Mouse (Mus musculus) hindbrain, embryonic 13.5 days (tissue): ENCODE data around the gene Pdzd2. TPM values are rescaled to one million over a fixed set of nuclear protein-coding genes. Genes with fewer than 3 reads are reported as not detected.

Experiments
- ATAC-seq: fragments of 200-750 bp; cut with Nextera tagmentation; 2 replicates; pipeline ENCODE4 v1.8.0; 2017; ENCODE audit warnings: moderate TSS enrichment; ENCODE audit not compliant: low FRiP score
- H3K27ac ChIP-seq: fragments of 300-500 bp; sonication (generic); 2 replicates; pipeline ENCODE4 v1.5.1; 2015; ENCODE audit warnings: inconsistent platforms, mild to moderate bottlenecking, moderate library complexity
- H3K27me3 ChIP-seq: fragments of 300-500 bp; sonication (generic); 2 replicates; pipeline ENCODE4 v1.6.1; 2015; ENCODE audit warnings: mild to moderate bottlenecking, inconsistent platforms
- H3K36me3 ChIP-seq: fragments of 300-500 bp; sonication (generic); 2 replicates; pipeline ENCODE4 v1.6.1; 2015; ENCODE audit warnings: mild to moderate bottlenecking, inconsistent platforms
- H3K4me1 ChIP-seq: fragments of 300-500 bp; sonication (generic); replicated peaks from 2 replicates; pipeline ENCODE4 v1.6.1; 2015; ENCODE audit warnings: inconsistent platforms
- H3K4me2 ChIP-seq: fragments of 300-500 bp; sonication (generic); 2 replicates; pipeline ENCODE4 v1.6.1; 2015; ENCODE audit warnings: inconsistent platforms, mild to moderate bottlenecking, moderate library complexity
- H3K4me3 ChIP-seq: fragments of 300-500 bp; sonication (generic); 2 replicates; pipeline ENCODE4 v1.5.1; 2015; ENCODE audit warnings: mild to moderate bottlenecking, inconsistent platforms
- H3K9ac ChIP-seq: fragments of 300-500 bp; sonication (generic); 2 replicates; pipeline ENCODE4 v1.6.1; 2015; ENCODE audit warnings: mild to moderate bottlenecking, inconsistent platforms
- H3K9me3 ChIP-seq: fragments of 300-500 bp; sonication (generic); 2 replicates; pipeline ENCODE4 v1.6.1; 2016; ENCODE audit warnings: inconsistent platforms
- WGBS: fragments of 180-500 bp; shearing (Covaris S2); methylation state at CpG from one replicate; pipeline ENCODE4 v1.1.7; 2015; 5-methylcytosine and 5-hydroxymethylcytosine counted together
- polyA plus RNA-seq: library from polyadenylated mRNA; unstranded; fragments of >200 nt; fragmentation: Nextera tagmentation; extraction: Ambion mirVana; gene quantifications from 2 replicates; pipeline ENCODE4 v1.2.1, GENCODE M21; 2015

Pdzd2 gene
- polyA plus RNA-seq, 1 experiment from 2014 or later: 12.3 TPM

GRCm38 (mm10) chr15:12689716-12690381 is 49.9 kb downstream of the Pdzd2 start:
- Histone ChIP-seq H3K4me3 (no peak overlapping the region), H3K27me3 (no peaks in the 10 kb centered on the region), H3K9ac (no peak overlapping the region), H3K27ac (no peak overlapping the region), H3K4me1 (no peaks in the 10 kb centered on the region), H3K4me2 (no peak overlapping the region), H3K9me3 (no peaks in the 10 kb centered on the region), H3K36me3 (no peaks in the 10 kb centered on the region)
- 90% methylated on average over 7 of the region's 7 CpGs for WGBS
- no peak for ATAC-seq

DNA sequence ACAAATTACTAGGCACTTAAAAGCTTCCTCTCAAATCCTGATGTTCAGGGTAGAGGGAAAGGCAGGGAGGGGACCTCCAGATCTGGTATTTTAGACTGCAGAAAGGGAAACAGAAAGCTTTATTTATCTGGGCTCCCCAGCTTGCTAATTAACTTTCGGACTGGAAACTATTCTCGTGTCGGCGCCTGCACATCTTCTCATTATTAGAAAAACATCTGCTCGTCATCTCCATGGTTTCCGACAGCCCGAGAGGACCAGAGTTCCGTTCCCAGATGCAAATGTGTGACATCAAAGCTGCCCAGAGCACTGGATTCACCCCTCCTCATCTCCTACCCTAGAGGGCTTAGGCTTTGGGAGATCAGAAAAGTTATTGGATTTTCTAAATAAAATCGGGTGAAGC is 57.2 kb downstream of the Pdzd2 start:
- WGBS: 57% methylated on average over 9 of the region's 9 CpGs
- no peaks in the 10 kb centered on the region for H3K9me3 ChIP-seq
- no peak overlapping the region for H3K9ac ChIP-seq
- H3K27me3 ChIP-seq: no peaks in the 10 kb centered on the region
- H3K36me3 ChIP-seq: no peaks in the 10 kb centered on the region
- ATAC-seq: no peak
- H3K4me3 ChIP-seq: no peak overlapping the region
- no peak overlapping the region for H3K4me2 ChIP-seq
- peaks cover 9% of the 10 kb centered on the region for H3K4me1 ChIP-seq
- H3K27ac ChIP-seq: no peak overlapping the region

DNA sequence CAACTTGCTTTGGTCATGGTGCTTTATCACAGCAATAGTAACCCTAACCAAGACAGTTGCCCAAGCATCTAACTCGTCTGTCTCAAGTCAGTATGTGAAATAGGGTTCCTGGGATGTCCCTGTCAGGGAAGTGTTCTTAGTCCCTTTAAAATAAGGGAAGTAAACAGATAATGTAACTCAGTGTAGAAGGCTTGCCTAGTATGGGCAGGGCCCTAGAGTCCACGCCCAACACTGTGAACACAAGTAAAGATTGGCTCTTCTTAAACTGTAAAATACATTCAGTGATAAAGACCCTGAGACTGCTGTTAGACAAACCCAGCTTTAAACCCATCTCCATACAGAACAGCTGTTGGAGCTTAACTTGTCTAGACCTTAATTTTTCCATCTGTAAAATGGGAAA is 57.8 kb downstream of the Pdzd2 start:
- Histone ChIP-seq H3K4me3 (no peak overlapping the region), H3K27me3 (no peaks in the 10 kb centered on the region), H3K9ac (no peak overlapping the region), H3K4me2 (no peak overlapping the region), H3K36me3 (no peaks in the 10 kb centered on the region), H3K9me3 (no peaks in the 10 kb centered on the region), H3K27ac (no peak overlapping the region), H3K4me1 (peaks cover 9% of the 10 kb centered on the region)
- ATAC-seq: no peak
- WGBS: 89% methylated on average over 2 of the region's 2 CpGs

- no peak overlapping the region for H3K4me2 ChIP-seq
- no peaks in the 10 kb centered on the region for H3K9me3 ChIP-seq
- no peak for ATAC-seq
- H3K4me1 ChIP-seq: peaks cover 9% of the 10 kb centered on the region
- no peaks in the 10 kb centered on the region for H3K27me3 ChIP-seq
- WGBS: 58% methylated on average over 7 of the region's 7 CpGs
- H3K27ac ChIP-seq: no peak overlapping the region
- no peak overlapping the region for H3K9ac ChIP-seq
- no peak overlapping the region for H3K4me3 ChIP-seq
- H3K36me3 ChIP-seq: no peaks in the 10 kb centered on the region
Observed at GRCm38 (mm10) chr15:12680750-12681149, 59.0 kb downstream of the Pdzd2 start.

GRCm38 (mm10) chr15:12679996-12680395 is 59.7 kb downstream of the Pdzd2 start:
- WGBS: 90% methylated on average over 6 of the region's 6 CpGs
- Histone ChIP-seq H3K9ac (no peak overlapping the region), H3K4me3 (no peak overlapping the region), H3K4me2 (no peak overlapping the region), H3K4me1 (peaks cover 12% of the 10 kb centered on the region), H3K9me3 (no peaks in the 10 kb centered on the region), H3K27ac (no peak overlapping the region), H3K36me3 (no peaks in the 10 kb centered on the region), H3K27me3 (no peaks in the 10 kb centered on the region)
- no peak for ATAC-seq

DNA sequence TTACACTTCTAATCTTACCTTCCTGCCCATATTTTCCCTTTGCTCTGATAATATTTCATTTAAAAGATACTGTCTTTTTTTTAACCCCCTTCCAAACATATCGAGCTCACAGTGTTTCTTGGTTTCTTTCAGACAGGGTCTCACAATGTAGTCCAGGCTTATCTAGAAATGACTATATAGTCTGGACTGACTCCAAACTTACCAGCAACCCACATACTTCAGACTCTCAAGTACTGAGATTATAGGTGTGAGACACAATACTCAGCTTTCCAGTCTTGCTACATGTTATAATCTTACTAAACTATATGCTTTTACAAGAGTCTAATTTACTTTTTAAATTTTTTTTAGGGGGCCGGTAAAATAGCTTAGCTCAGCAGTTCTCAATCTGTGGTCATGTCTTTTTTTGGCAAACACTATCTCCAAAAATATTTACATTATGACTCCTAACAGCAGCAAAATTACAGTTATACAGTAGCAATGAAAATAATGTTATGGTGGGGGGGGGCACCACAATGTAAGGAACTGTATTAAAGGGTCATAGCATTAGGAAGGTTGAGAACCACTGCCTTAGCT is 61.1 kb downstream of the Pdzd2 start:
- no peak overlapping the region for H3K4me2 ChIP-seq
- H3K9me3 ChIP-seq: no peaks in the 10 kb centered on the region
- H3K27me3 ChIP-seq: no peaks in the 10 kb centered on the region
- no peaks in the 10 kb centered on the region for H3K36me3 ChIP-seq
- H3K27ac ChIP-seq: no peak overlapping the region
- ATAC-seq: no peak
- no peak overlapping the region for H3K9ac ChIP-seq
- peaks cover 12% of the 10 kb centered on the region for H3K4me1 ChIP-seq
- no peak overlapping the region for H3K4me3 ChIP-seq
- WGBS: 94% methylated on average over 2 of the region's 2 CpGs

DNA sequence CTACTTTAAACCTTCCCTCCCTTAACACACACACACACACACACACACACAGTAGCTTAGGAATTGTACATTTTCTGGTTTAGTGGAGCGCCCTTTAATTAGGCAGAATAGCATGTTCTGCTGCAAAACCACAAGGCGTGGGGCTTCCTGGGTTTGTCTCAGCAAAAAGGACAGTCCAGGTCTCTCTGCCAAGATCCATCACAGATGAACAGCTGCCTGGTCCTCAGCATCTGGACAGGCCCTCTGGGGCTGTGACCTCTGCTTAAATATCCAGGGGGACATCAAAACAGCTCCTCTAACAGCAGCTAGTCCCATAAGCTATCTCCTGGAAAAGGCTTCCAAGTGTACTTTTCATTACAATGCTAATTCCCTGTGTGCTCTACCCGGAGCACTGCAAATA is 64.4 kb downstream of the Pdzd2 start:
- no peak overlapping the region for H3K4me2 ChIP-seq
- ATAC-seq: no peak
- no peak overlapping the region for H3K9ac ChIP-seq
- 83% methylated on average over 3 of the region's 3 CpGs for WGBS
- no peaks in the 10 kb centered on the region for H3K36me3 ChIP-seq
- 0 out of 2 replicates have a peak, but pooled peaks cover 3% of the 10 kb centered on the region for H3K4me1 ChIP-seq
- H3K27me3 ChIP-seq: no peaks in the 10 kb centered on the region
- no peak overlapping the region for H3K4me3 ChIP-seq
- H3K27ac ChIP-seq: no peak overlapping the region
- no peaks in the 10 kb centered on the region for H3K9me3 ChIP-seq

- 0 out of 2 replicates have a peak, but pooled peaks cover 3% of the 10 kb centered on the region for H3K4me1 ChIP-seq
- no peaks in the 10 kb centered on the region for H3K27me3 ChIP-seq
- H3K9me3 ChIP-seq: no peaks in the 10 kb centered on the region
- no peaks in the 10 kb centered on the region for H3K36me3 ChIP-seq
- no peak overlapping the region for H3K27ac ChIP-seq
- 88% methylated on average over 5 of the region's 5 CpGs for WGBS
- no peak overlapping the region for H3K4me2 ChIP-seq
- H3K4me3 ChIP-seq: no peak overlapping the region
- no peak for ATAC-seq
- no peak overlapping the region for H3K9ac ChIP-seq
Observed at GRCm38 (mm10) chr15:12674026-12674425, 65.7 kb downstream of the Pdzd2 start.

DNA sequence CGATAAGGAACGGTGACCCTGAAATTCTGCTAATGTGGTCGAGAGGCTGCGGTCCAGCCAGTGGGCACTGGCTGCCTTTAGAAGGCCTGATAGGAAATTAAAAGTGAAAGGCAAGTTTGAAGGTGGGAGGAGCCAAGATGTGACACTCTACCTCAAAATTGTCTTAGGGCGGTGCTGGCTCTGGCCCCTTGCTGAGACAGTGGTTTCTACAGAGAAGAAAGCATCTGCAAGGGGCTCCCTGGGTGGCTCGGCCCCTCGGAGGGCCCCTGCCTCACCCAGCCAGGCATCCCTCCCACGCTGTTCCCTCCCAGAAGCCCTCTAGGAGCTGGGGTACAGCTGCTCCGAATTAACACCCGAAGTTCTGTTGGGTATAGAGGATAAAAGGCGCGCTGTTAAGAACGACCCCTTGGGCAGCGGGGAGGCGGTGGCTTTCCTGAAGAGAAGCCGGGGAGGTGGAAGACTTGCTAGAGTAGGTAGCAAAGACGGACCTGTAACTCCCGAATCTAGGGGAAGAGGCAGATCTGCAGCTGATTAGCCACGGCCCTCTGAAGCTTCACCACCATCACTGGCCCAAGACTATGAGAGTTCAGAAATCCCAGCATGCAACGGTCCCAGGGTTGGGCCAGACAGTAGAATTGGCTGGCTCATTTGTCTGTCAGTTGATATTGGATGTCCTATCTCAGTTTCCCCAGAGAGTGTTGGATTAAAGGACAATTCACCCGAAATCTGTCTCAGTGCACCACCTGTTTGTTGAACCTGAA is 71.8 kb downstream of the Pdzd2 start:
- no peaks in the 10 kb centered on the region for H3K4me1 ChIP-seq
- H3K9ac ChIP-seq: no peak overlapping the region
- H3K27me3 ChIP-seq: no peaks in the 10 kb centered on the region
- H3K4me3 ChIP-seq: no peak overlapping the region
- no peak overlapping the region for H3K27ac ChIP-seq
- H3K4me2 ChIP-seq: no peak overlapping the region
- H3K9me3 ChIP-seq: no peaks in the 10 kb centered on the region
- 41% methylated on average over 21 of the region's 21 CpGs for WGBS
- no peak for ATAC-seq
- no peaks in the 10 kb centered on the region for H3K36me3 ChIP-seq

DNA sequence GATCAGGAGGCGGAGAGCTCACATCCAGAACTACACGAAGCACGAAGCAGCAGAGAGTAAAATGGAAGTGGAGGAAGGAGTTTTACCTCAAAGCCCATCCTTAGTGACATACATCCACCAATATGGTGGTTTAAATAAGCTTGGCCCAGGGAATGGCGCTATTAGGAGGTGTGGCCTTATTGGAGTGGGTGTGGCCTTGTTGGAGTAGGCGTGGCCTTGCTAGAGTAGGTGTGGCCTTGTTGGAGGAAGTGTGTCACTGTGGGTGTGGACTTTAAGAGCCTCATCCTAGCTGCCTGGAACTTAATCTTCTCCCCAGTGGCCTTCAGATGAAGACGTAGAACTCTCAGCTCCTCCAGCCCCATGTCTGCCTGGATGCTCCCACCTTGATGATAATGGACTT is 73.8 kb downstream of the Pdzd2 start:
- Histone ChIP-seq H3K36me3 (no peaks in the 10 kb centered on the region), H3K9ac (no peak overlapping the region), H3K9me3 (no peaks in the 10 kb centered on the region), H3K27ac (no peak overlapping the region), H3K27me3 (no peaks in the 10 kb centered on the region), H3K4me2 (no peak overlapping the region), H3K4me1 (0 out of 2 replicates have a peak, but pooled peaks cover 4% of the 10 kb centered on the region), H3K4me3 (no peak overlapping the region)
- 93% methylated on average over 6 of the region's 6 CpGs for WGBS
- ATAC-seq: no peak

- Histone ChIP-seq H3K27ac (no peak overlapping the region), H3K4me3 (no peak overlapping the region), H3K36me3 (no peaks in the 10 kb centered on the region), H3K4me1 (0 out of 2 replicates have a peak, but pooled peaks cover 4% of the 10 kb centered on the region), H3K4me2 (no peak overlapping the region), H3K27me3 (no peaks in the 10 kb centered on the region), H3K9me3 (no peaks in the 10 kb centered on the region), H3K9ac (no peak overlapping the region)
- 96% methylated on average over 9 of the region's 9 CpGs for WGBS
- no peak for ATAC-seq
Observed at GRCm38 (mm10) chr15:12663351-12663750, 76.4 kb downstream of the Pdzd2 start.

- Histone ChIP-seq H3K9me3 (no peaks in the 10 kb centered on the region), H3K4me3 (no peak overlapping the region), H3K27me3 (no peaks in the 10 kb centered on the region), H3K36me3 (no peaks in the 10 kb centered on the region), H3K9ac (no peak overlapping the region), H3K4me1 (0 out of 2 replicates have a peak, but pooled peaks cover 4% of the 10 kb centered on the region), H3K4me2 (no peak overlapping the region), H3K27ac (no peak overlapping the region)
- no peak for ATAC-seq
- WGBS: 88% methylated on average over 9 of the region's 9 CpGs
Observed at GRCm38 (mm10) chr15:12660320-12660719, 79.4 kb downstream of the Pdzd2 start.
